Mouse (Mus musculus) CD4-positive, CD25-positive, alpha-beta regulatory T cell, adult 2 months (primary cell): Measurements from ENCODE around the gene Aurka.

Source experiments
- DNase-seq: peaks from one replicate; pipeline ENCODE4 v3.0.0-alpha.2; 2012; ENCODE audit warnings: low read depth, low spot score

The Aurka gene

DNA sequence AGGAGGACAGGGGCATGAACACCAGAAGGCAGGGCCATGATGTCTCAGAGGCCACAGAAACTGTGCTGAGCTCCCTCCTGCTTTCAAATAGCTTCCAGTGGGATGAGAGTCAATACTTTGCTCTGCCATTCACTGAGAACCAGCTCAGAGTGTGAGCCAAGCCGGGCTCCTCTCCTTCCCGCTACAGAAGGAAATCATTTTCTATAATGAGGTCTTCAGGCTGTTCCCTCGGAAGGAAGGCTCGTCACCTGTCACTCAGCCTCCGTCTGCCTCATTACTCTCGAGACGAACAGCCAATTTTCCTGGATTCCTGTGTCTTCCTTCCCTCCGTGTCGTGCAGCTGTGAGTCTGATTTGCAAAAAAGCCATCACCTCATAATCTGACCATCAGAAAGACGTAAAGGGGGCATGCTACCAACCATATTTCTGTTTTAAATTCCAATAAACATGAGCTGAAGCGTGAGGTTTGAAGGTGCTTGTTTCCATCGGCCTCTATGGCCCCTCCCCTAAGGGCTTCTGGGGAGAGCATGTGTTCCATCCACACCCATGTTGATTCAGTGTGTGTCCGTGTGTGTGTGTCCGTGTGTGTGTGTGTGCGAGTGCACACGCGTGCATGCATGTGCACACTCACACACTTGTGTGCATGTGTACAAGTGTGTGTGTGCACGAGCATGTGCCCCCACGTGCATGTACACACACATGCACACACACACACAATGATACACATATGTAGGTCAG is 32.0 kb downstream of the Aurka start:
- no peak for DNase-seq

DNA sequence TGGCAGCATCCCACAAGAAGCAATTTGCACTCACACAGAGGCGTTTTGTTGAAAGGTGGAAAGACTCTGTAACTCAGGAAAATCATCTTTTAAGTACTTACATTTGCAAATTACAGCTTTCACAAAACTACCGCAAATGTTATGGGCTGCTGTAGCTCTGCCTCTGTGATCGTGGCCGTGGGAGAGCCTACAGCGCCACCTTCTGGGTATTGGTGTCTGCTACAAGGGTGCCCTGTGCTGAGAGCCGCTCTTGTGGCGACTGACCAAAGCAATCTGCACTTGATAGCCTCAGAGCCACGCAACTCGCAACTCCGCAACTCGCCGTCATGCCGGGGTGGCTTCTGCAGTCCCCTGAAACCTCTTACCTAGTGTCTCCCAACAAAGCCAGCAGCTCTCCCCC is 41.2 kb downstream of the Aurka start:
- peak; percentile 46 for DNase-seq

DNA sequence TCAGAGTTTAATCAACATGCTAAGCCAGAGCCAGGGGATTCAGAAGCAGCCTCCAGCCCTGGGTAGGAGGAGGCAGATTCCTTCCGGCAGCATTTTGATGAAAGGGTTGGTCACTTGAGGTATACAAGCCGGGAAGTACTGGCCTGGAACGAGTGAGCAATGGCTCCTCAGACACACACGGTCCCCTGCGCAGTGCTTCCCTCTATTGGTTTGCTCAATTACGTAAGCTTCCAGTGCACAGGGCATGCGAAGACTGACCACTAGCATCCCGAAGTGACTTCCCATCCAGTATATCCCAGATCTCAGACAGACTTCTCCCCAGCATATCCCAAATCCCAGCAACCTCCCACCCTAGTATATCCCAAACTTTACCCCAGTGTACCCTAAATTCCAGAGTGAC is 42.1 kb downstream of the Aurka start:
- no peak for DNase-seq

DNA sequence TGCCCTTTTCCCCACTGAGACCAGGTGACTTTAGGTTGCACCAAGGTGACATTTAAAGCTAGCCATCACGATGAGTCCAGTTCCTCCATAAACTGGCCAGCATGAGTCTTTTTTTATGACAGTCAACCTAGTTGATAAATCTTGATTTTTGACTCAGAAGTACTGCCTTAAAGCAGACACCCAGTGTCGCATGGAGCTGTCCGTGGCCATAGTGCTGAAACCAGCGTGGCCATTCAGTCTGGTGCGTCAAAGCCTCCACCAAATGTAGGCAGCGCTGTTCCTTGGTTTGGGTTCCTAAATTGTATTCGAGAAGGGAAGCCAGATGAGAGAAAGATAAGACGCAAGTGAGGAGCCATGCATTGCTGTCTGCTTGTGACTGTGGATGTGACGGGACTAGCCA is 49.5 kb downstream of the Aurka start:
- peak; percentile 25 for DNase-seq

DNA sequence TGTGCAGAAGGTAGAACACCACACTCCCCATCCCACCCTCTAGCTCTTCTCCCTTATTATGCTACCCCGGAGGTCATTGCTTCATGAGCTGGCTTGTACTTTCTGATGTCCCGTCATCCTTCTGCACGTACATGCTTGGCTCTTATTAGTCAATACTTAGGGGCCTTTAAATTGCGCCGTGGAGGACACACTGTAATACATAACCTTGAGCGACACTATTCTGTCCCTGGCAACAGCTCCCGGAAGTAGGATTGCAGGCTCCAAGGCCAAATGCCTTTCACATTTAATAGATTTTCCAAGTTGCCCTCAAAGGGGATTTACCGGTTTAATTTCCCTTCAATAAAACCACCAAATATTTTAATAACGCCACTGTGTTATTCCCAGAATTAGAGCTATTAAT is 58.6 kb downstream of the Aurka start:
- DNase-seq = no peak

DNA sequence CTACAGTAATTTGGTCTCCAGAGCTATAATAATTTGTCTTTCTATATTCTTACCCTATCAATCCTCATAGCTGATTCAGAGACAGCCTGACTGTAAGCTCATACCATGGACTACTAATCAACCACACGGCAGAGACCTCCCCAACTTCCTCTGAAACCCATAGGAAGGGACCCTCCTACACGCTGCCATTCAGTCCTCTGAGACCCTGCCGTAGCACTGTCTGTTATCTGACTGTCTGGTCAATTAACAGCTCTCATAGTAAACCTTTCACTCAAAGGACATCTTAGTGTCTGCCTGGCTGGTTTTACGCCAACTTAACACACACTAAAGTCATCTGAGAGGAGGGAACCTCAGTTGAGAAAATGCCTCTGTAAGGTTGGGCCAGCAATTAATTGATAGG is 63.8 kb downstream of the Aurka start:
- no peak for DNase-seq
